Mouse (Mus musculus): ENCODE measurements around the gene Nrf1.

DNA sequence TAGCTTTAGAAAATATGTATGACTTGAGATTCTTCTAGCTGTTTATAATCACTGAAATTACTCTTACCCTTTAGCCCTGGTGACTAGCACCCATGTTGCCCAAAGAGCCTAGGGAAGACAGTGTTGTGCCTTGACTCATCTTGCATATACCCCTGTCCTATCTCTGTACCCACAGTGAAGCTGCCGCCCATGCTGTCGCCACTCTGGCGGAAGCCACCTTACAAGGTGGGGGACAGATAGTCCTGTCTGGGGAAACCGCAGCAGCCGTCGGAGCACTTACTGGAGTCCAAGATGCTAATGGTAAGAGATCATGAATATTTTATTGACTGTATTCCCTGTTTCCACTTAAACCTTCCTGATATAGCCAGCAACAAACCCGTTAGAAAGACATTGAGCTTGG lies 78.3 kb downstream of the Nrf1 start:
- TF ChIP-seq CTCF (IDR thresholded peaks at IDR 0.05; ENCODE audit: insufficient read depth, low read depth, low read length) (no peak), POLR2A (IDR thresholded peaks at IDR 0.05; ENCODE audit: insufficient read depth, low read depth, low read length) (no peak)

Data from olfactory bulb, adult 2 months (tissue).